Mouse (Mus musculus): ENCODE data around the gene Tmem50b.

DNA sequence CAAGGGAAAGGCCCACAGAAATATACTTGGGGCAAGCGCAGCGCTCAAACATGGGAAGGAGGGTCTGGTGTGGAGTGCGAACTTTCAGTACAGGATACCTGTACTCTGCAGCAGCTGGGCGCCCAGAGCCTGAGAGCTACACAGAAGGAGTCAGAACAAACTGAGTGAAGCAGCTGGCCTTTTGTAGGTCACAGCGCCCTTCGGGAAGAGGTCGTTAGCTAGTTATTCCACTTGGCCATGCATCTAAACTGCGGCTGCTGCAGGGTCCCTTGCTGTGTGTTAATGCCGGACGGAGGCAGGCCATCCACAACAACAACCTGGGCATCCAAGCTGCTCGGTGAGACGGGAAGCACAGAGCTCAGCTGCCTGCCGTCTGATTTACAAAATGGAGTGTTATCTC, 22.4 kb downstream of the Tmem50b start:
- TF ChIP-seq ZC3H11A (IDR thresholded peaks at IDR 0.05; ENCODE audit: borderline replicate concordance, low read depth, low read length) (no peak), MAFK (IDR thresholded peaks at IDR 0.05; ENCODE audit: insufficient read depth, low read depth, low read length) (no peak), CHD2 (IDR thresholded peaks at IDR 0.05; ENCODE audit: low read depth, low read length) (no peak)
